Mouse (Mus musculus) forebrain, embryonic 13.5 days (tissue): ENCODE measurements at regions not wholly inside any gene's neighbourhood (a gene's known extent, or its start where the extent isn't known, plus 50 kb on each side); places are given as distances from the start of the nearest gene placed in this dataset.

Experiments used
- ATAC-seq: fragments of 200-750 bp; cut with Nextera tagmentation; 2 replicates; pipeline ENCODE4 v1.8.0; 2017
- H3K27ac ChIP-seq: fragments of 300-500 bp; sonication (generic); 2 replicates; pipeline ENCODE4 v1.5.1; 2015; ENCODE audit warnings: inconsistent platforms, mild to moderate bottlenecking, moderate library complexity
- H3K27me3 ChIP-seq: fragments of 300-500 bp; sonication (generic); 2 replicates; pipeline ENCODE4 v1.6.1; 2015; ENCODE audit warnings: mild to moderate bottlenecking, inconsistent platforms
- H3K36me3 ChIP-seq: fragments of 300-500 bp; sonication (generic); 2 replicates; pipeline ENCODE4 v1.6.1; 2015; ENCODE audit warnings: mild to moderate bottlenecking, inconsistent platforms; ENCODE audit not compliant: poor library complexity, severe bottlenecking
- H3K4me1 ChIP-seq: fragments of 300-500 bp; sonication (generic); 2 replicates; pipeline ENCODE4 v1.6.1; 2015; ENCODE audit warnings: inconsistent platforms
- H3K4me2 ChIP-seq: fragments of 300-500 bp; sonication (generic); 2 replicates; pipeline ENCODE4 v1.6.1; 2015; ENCODE audit warnings: inconsistent platforms, mild to moderate bottlenecking, moderate library complexity
- H3K4me3 ChIP-seq: fragments of 300-500 bp; sonication (generic); 2 replicates; pipeline ENCODE4 v1.5.1; 2015; ENCODE audit warnings: mild to moderate bottlenecking, inconsistent platforms
- H3K9ac ChIP-seq: fragments of 300-500 bp; sonication (generic); 2 replicates; pipeline ENCODE4 v1.6.1; 2015; ENCODE audit warnings: mild to moderate bottlenecking, inconsistent platforms
- H3K9me3 ChIP-seq: fragments of 300-500 bp; sonication (generic); replicated peaks from 2 replicates; pipeline ENCODE4 v1.6.1; 2016; ENCODE audit warnings: inconsistent platforms
- WGBS: fragments of 180-500 bp; shearing (Covaris S2); methylation state at CpG from one replicate; pipeline ENCODE4 v1.1.7; 2015; 5-methylcytosine and 5-hydroxymethylcytosine counted together

DNA sequence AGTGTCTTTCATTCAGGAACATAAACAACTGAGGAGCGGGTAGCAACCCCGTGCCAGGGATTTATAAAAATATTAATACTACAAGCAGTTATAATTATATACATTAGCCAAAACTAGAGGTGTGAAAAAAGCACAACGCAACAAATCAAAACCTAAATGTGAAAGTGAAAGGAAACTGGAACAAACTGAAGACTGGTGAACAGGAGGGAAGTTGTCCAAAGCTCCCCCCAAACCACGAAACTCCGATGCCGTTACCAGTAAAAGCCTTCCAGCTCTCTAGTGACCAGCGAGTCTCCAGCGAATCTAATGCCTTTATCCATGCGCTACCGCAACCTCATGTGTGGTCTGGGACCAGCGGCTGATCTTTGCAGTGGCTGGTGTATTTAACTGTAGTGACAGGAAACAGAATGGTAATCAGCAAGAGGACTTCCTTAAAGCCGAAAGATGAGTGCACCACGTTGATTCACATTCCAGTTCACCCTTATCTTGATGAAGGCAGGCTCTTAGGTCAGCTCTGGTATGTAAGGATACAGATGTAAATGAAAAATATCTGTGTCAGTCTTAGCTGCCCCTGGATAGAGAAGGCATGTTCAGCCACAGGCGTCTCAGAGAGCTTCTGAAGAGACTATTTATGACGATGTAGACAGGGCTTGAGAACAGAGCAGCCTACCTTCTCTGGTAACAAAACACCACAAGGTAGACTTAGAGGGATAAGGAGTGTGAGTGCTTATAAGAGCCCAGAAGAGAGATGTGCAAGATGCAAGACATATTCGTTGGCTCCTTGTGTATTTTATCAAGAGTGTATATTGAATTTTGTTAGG lies 394.0 kb downstream of the Gpat3 start:
- H3K4me3 ChIP-seq = no peak overlapping the region
- no peak overlapping the region for H3K9ac ChIP-seq
- no peaks in the 10 kb centered on the region for H3K27me3 ChIP-seq
- H3K27ac ChIP-seq = no peak overlapping the region
- no peak for ATAC-seq
- H3K4me1 ChIP-seq = no peaks in the 10 kb centered on the region
- no peaks in the 10 kb centered on the region for H3K36me3 ChIP-seq
- WGBS = 88% methylated on average over 16 of the region's 16 CpGs
- no peak overlapping the region for H3K4me2 ChIP-seq
- H3K9me3 ChIP-seq = no peaks in the 10 kb centered on the region

DNA sequence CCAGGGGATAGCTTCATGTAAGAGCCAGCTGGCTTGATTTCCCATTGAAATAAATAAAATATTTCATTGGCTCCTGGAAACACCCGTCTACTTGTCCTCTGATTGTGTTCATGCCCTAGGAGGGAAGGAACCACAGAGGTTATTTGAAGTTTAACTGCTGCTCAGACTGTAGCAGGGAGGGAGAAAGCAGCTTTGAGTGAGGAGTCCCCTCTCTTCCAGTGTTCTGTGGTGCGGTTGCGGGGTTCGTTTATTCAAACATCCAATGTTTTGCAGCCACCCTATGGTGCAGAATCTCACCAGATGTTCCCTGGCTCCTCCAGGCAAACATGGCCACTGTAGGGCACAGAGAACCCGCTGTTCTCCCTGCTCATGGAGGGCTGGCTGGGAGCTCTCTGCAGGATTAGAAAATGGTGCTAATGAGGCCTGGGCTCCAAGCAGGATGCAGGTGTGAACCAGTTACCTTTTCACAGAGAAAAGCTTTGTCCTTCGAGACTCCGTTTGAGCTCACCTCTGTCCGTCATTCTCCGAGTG lies 390.7 kb downstream of the Gpat3 start:
- H3K4me2 ChIP-seq = no peak overlapping the region
- no peaks in the 10 kb centered on the region for H3K27me3 ChIP-seq
- H3K9ac ChIP-seq = no peak overlapping the region
- no peak for ATAC-seq
- 0 out of 2 replicates have a peak, but pooled peaks cover 3% of the 10 kb centered on the region for H3K9me3 ChIP-seq
- no peak overlapping the region for H3K27ac ChIP-seq
- no peaks in the 10 kb centered on the region for H3K4me1 ChIP-seq
- no peaks in the 10 kb centered on the region for H3K36me3 ChIP-seq
- H3K4me3 ChIP-seq = no peak overlapping the region
- 80% methylated on average over 9 of the region's 9 CpGs for WGBS

DNA sequence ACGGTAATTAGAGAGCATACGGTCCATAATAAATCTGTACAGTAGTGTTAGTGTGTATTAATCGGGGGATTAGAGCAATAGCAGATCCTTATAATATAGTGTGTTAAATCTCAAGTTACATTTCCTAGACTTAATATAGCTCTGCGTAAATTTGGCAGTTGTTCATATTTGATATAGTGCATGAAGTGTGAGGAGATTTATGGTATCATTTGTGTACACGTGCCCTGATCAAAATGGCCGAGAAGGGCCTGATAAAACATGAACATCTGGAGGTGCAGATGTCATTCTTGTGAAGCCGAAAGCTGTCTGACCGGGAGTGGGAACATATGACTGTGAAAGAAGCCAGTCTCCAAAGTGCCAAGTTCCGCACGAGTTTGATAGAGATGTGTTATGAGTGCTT lies 376.9 kb downstream of the Gpat3 start:
- H3K9ac ChIP-seq = no peak overlapping the region
- WGBS = 94% methylated on average over 10 of the region's 10 CpGs
- H3K27me3 ChIP-seq = no peaks in the 10 kb centered on the region
- no peaks in the 10 kb centered on the region for H3K4me1 ChIP-seq
- no peak overlapping the region for H3K27ac ChIP-seq
- H3K36me3 ChIP-seq = no peaks in the 10 kb centered on the region
- H3K4me3 ChIP-seq = no peak overlapping the region
- no peak for ATAC-seq
- no peaks in the 10 kb centered on the region for H3K9me3 ChIP-seq
- no peak overlapping the region for H3K4me2 ChIP-seq

DNA sequence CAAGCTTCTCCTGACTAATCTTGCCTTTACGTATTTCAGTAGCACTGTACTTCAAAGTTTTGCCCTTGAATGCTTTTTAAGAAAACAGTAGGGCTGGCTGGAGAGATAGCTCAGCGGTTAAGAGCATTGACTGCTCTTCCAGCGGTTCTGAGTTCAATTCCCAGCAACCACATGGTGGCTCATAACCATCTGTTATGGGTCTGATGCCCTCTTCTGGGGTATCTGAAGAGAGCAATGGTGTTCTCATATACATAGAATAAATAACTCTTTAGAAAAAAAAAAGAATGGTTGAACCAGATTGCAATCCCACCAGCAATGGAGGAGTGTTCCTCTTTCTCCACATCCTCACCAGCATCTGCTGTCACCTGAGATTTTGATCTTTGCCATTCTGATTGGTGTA lies 372.6 kb downstream of the Gpat3 start:
- H3K4me2 ChIP-seq = no peak overlapping the region
- H3K9me3 ChIP-seq = no peaks in the 10 kb centered on the region
- H3K4me3 ChIP-seq = no peak overlapping the region
- no peak overlapping the region for H3K9ac ChIP-seq
- H3K27me3 ChIP-seq = no peaks in the 10 kb centered on the region
- WGBS = 85% methylated on average over 3 of the region's 3 CpGs
- no peak for ATAC-seq
- no peaks in the 10 kb centered on the region for H3K36me3 ChIP-seq
- H3K4me1 ChIP-seq = no peaks in the 10 kb centered on the region
- no peak overlapping the region for H3K27ac ChIP-seq

DNA sequence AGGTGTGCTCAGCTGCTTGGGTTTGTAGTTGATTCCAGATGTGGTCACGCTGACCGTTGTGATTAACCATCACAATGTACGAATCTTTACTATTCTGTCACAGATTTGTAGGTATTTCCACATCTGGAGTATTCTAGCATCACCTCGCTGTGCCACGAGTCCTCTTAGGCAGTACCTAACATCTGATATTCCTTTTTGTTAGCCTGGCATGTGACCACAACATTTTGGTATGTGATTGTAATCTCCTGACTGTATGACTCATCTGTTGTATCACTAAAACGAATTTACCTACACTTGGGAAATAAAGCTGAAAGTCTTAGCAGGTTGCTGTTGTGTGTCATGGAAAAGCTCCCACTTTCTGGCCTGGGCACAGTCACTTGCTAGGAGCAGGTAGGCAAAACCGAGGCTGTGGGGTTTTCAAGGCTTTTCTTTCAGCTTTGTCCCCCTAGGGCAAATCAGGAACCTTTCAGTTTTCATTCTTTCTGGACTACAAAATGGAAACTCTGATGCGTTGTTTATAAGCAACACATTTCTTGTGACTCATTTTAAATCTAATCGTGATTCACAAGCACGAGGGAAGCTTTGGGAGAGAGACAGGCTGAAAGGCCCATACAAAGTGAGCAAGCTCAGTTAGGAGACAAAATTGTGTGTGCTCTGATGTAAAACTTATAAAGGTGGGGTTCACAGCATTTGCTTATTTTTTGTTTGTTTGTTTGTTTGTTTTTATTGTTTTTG lies 371.5 kb downstream of the Gpat3 start:
- H3K36me3 ChIP-seq = no peaks in the 10 kb centered on the region
- no peak overlapping the region for H3K4me2 ChIP-seq
- H3K27me3 ChIP-seq = no peaks in the 10 kb centered on the region
- H3K4me3 ChIP-seq = no peak overlapping the region
- H3K9me3 ChIP-seq = no peaks in the 10 kb centered on the region
- no peak overlapping the region for H3K9ac ChIP-seq
- no peak overlapping the region for H3K27ac ChIP-seq
- 82% methylated on average over 10 of the region's 10 CpGs for WGBS
- ATAC-seq = no peak
- H3K4me1 ChIP-seq = no peaks in the 10 kb centered on the region

DNA sequence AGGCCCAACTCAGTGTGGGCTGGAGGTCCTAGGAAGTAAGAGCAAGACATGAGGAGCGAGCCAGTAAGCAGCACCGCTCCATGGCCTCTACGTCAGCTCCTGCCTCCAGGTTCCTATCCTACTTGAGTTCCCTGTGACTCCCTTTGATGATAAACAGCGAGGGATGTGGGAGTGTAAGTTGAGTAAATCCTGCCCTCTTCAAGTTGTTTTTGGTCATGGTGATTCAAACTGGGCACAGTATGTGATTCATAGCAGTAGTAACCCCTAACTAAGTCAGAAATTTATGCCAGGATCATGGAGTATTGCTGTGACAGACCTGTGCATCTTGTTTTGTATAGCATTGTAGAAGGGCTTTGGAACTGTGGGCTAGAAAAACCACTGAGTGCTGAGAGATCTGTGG lies 366.5 kb downstream of the Gpat3 start:
- ATAC-seq = no peak
- WGBS = 94% methylated on average over 4 of the region's 4 CpGs

DNA sequence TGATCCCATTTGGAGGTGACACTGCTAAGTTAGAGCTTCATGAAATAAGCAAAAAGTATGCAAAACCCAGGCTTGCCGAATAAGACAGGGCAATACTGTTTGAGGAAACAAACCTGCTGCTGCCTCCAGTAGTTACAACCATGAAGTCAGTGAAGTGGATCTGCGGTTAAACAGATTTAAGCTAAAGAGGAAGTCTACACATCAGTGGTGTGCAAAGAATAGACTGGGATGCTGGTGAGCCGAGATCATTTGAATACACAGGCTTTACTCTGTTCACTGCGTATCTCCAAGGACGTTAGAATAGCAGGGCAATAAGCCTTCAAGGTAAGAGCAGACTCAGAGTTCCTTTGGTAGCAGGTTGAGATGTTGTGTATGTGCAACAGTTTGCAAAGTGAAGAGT lies 362.6 kb downstream of the Gpat3 start:
- no peak overlapping the region for H3K4me2 ChIP-seq
- ATAC-seq = no peak
- no peaks in the 10 kb centered on the region for H3K9me3 ChIP-seq
- no peak overlapping the region for H3K4me3 ChIP-seq
- no peaks in the 10 kb centered on the region for H3K36me3 ChIP-seq
- 90% methylated on average over 5 of the region's 5 CpGs for WGBS
- no peak overlapping the region for H3K9ac ChIP-seq
- no peak overlapping the region for H3K27ac ChIP-seq
- H3K27me3 ChIP-seq = no peaks in the 10 kb centered on the region
- no peaks in the 10 kb centered on the region for H3K4me1 ChIP-seq

More for the DNA sequence above, 366.5 kb downstream of the Gpat3 start:
- no peak overlapping the region for H3K9ac ChIP-seq
- no peak overlapping the region for H3K4me3 ChIP-seq
- no peak overlapping the region for H3K27ac ChIP-seq
- no peaks in the 10 kb centered on the region for H3K9me3 ChIP-seq
- no peak overlapping the region for H3K4me2 ChIP-seq
- no peaks in the 10 kb centered on the region for H3K27me3 ChIP-seq
- H3K36me3 ChIP-seq = no peaks in the 10 kb centered on the region
- no peaks in the 10 kb centered on the region for H3K4me1 ChIP-seq

DNA sequence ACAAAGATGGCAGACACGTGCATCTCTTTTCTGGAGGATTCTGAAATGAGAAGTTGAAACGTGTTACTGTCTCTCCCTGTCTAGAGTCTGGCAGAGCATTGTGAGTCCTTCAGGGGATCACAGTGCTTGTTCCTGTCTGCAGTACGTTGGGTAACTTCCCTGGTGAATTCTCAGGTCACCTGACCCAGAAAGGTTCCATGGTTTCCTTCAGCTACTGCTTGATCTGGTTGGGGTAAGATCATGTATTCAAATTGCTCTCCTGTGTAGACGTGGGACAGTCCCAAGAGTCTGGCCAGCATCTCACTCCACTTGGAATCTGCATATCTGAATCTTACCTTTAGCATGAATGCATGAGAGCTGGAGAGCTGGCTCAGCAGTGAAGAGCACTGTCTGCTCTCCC lies 350.0 kb downstream of the Gpat3 start:
- no peaks in the 10 kb centered on the region for H3K27me3 ChIP-seq
- no peak overlapping the region for H3K9ac ChIP-seq
- no peaks in the 10 kb centered on the region for H3K9me3 ChIP-seq
- no peaks in the 10 kb centered on the region for H3K36me3 ChIP-seq
- 89% methylated on average over 4 of the region's 4 CpGs for WGBS
- ATAC-seq = no peak
- no peak overlapping the region for H3K4me2 ChIP-seq
- H3K4me3 ChIP-seq = no peak overlapping the region
- H3K4me1 ChIP-seq = no peaks in the 10 kb centered on the region
- H3K27ac ChIP-seq = no peak overlapping the region

DNA sequence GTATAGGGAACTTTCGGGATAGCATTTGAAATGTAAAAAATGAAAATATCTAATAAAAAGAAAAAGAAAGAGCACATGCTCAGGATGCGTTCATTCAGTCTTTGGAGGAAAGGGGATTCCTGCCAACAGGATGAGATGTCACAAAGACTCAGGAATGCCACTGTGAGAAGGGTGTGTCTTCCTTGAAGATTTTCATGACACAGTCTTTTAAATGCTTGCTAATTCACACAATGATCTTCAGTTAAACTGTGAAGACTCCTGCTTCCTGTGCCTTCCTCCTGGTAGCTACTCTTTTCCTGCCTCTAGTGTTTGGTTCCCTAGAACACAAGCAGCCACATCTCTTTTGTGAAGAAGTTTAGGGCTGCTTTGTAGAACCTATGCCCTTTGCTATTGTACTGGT lies 345.5 kb downstream of the Gpat3 start:
- no peak overlapping the region for H3K9ac ChIP-seq
- no peak overlapping the region for H3K27ac ChIP-seq
- no peaks in the 10 kb centered on the region for H3K36me3 ChIP-seq
- H3K27me3 ChIP-seq = no peaks in the 10 kb centered on the region
- no peak overlapping the region for H3K4me2 ChIP-seq
- H3K4me3 ChIP-seq = no peak overlapping the region
- 92% methylated on average over 2 of the region's 2 CpGs for WGBS
- no peak for ATAC-seq
- no peaks in the 10 kb centered on the region for H3K4me1 ChIP-seq
- no peaks in the 10 kb centered on the region for H3K9me3 ChIP-seq

DNA sequence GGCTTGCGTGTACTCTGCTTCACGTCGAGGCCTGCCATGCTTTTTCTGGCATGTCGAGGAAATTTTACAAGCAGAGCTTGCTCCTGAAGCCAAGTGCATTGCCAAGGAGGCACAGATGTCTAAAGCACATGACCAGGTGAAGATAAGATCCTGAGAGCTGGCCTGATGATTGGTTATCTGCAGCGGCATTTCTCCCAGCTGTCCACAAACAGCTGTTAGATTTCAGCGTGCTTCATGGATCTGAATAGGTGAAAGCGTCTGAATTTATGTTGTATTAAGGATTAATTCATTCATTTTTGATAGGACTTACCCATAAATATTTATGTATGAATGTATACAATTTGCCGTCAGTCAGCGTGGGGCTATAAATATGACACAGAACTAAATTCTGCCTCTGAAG lies 327.7 kb downstream of the Gpat3 start:
- no peak for ATAC-seq
- WGBS = 92% methylated on average over 9 of the region's 9 CpGs
- no peaks in the 10 kb centered on the region for H3K9me3 ChIP-seq

DNA sequence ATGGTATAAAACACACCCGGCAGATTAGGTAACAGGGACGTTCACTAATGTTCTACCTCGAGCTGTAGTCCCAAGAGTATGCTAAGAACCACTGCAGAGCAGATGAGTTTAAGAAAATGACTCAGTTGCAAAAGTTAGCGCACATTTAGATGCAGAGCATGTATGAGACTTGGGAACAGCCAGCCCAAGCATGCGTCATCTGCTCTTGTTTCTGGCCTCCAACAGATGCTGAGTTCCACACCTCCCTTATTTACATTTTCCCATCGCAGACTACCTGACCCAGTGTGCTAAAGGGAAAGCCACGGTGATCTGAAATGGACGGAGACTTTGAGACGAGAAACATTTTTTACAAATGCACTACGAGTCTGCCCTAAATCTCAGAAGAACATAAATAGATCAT lies 327.3 kb downstream of the Gpat3 start:
- Histone ChIP-seq H3K4me3 (no peak overlapping the region), H3K9me3 (no peaks in the 10 kb centered on the region), H3K36me3 (no peaks in the 10 kb centered on the region), H3K4me2 (no peak overlapping the region), H3K27me3 (no peaks in the 10 kb centered on the region), H3K9ac (no peak overlapping the region), H3K4me1 (no peaks in the 10 kb centered on the region), H3K27ac (no peak overlapping the region)
- no peak for ATAC-seq
- WGBS = 83% methylated on average over 10 of the region's 10 CpGs

More for the DNA sequence above, 327.7 kb downstream of the Gpat3 start:
- no peak overlapping the region for H3K9ac ChIP-seq
- H3K27me3 ChIP-seq = no peaks in the 10 kb centered on the region
- H3K36me3 ChIP-seq = no peaks in the 10 kb centered on the region
- no peak overlapping the region for H3K27ac ChIP-seq
- no peak overlapping the region for H3K4me2 ChIP-seq
- no peaks in the 10 kb centered on the region for H3K4me1 ChIP-seq
- no peak overlapping the region for H3K4me3 ChIP-seq

DNA sequence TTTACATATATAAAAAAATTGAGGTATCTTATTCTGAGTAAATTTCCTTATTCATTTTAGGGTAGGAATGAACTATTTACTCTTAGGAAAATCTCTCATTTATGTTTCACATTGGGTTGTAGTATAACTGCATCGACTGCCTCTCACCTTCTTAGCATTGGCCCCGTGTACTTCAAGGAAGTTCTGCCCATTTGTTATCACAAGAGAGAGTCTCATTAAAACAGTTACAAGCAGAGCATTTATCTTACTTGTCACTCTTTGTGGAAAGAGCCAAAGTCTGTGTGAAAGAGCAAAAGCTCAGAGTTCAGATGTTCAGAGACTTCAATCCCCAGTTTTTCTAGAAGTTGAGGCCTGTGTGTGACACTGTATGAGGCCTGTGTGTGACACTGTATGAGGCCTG lies 323.6 kb downstream of the Gpat3 start:
- Histone ChIP-seq H3K4me1 (no peaks in the 10 kb centered on the region), H3K27me3 (no peaks in the 10 kb centered on the region), H3K27ac (no peak overlapping the region), H3K9me3 (no peaks in the 10 kb centered on the region), H3K36me3 (no peaks in the 10 kb centered on the region), H3K4me2 (no peak overlapping the region), H3K4me3 (no peak overlapping the region), H3K9ac (no peak overlapping the region)
- 83% methylated on average over 2 of the region's 2 CpGs for WGBS
- no peak for ATAC-seq
